Mouse (Mus musculus) adrenal gland, adult 2 months (tissue): ENCODE data around the gene Krtap28-13. TPM values are rescaled to one million over a fixed set of nuclear protein-coding genes. Genes with fewer than 3 reads are reported as not detected.

ENCODE experiments used
- DNase-seq: peaks from one replicate; pipeline ENCODE4 v3.0.0; 2021
- long read RNA-seq: library from polyadenylated mRNA; stranded (forward); transcript quantifications from one replicate; pipeline ENCODE4 v2.0.0, GENCODE M21; 2021
- polyA plus RNA-seq: library from polyadenylated mRNA; depleted of rRNA; stranded (reverse); fragments of >200 nt; gene quantifications from 2 replicates; pipeline ENCODE4 v1.2.3, GENCODE M21; 2012; rRNA removed
- total RNA-seq, 2 experiments: library from RNA; stranded (reverse); gene quantifications; 2 replicates each; pipeline ENCODE4 v1.2.3; 2021

Krtap28-13 gene
- total RNA-seq (not detected), polyA plus RNA-seq (not detected in 2 replicates)
- long read RNA-seq = 0 reads

- DNase-seq = no peak
Observed at GRCm38 (mm10) chr1:83060643-83061042, at the start of gene Krtap28-13. Gene Krtap28-13 (plus strand): TSS chr1:83060930.

DNA sequence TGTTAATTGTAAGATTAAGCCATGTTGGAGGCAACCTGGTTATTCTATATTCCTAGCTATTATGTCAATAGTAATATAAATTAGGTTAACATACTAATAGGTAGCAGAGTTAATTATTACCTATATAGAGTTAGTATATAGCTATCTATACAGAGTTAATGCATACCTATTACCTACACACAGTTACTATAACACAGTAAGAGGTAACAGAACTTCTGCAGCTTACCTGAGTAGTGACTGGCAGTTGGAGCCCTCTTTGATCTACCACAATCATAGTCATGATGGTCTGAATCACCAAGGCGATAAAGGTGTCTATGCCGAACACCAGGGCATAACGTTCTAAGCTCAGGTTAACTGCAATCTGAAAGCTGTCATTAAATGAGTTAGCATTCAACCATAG, 46.3 kb upstream of the Krtap28-13 start:
- no peak for DNase-seq

- no peak for DNase-seq
Observed at GRCm38 (mm10) chr1:83015329-83015879, 45.3 kb upstream of the Krtap28-13 start.

- no peak for DNase-seq
Observed at GRCm38 (mm10) chr1:83016556-83016955, 44.2 kb upstream of the Krtap28-13 start.

DNA sequence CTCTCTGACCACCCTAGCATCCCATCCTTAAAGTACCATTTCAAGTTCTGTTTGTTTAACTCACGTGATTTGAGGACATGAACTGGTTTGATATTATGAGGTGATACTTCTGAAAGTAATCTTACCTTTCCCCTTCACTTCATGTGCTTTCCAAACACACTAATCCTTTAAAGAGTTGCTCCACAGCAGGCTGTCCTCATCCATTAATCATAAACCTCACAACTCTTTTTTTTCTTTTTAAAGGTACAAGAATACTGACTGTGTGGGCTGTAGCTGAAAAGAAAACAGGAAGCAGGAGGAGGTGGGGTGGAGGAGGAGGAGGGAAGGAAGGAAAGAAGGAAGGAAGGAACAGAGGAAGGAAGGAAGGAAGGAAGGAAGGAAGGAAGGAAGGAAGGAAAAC, 28.8 kb upstream of the Krtap28-13 start:
- DNase-seq = no peak

DNA sequence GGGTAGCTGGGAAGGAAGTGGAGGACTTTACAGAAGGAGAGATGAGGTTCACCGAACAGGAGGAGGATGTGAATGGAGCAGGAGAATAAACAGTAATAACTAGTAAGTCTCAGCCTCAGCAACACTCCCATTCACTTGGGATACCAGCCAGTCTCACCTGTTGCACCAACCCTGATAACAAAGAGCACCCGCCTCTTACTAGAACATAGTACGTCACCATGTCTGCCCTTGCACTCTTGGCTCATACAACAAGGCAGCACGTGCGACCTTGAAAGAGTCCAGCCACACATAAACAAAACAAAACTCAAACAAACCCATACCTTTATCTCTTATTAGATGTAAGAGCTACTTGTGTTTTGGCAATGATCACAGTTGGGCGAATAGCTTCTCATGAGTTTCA, 28.2 kb upstream of the Krtap28-13 start:
- DNase-seq = peak; percentile 1

DNA sequence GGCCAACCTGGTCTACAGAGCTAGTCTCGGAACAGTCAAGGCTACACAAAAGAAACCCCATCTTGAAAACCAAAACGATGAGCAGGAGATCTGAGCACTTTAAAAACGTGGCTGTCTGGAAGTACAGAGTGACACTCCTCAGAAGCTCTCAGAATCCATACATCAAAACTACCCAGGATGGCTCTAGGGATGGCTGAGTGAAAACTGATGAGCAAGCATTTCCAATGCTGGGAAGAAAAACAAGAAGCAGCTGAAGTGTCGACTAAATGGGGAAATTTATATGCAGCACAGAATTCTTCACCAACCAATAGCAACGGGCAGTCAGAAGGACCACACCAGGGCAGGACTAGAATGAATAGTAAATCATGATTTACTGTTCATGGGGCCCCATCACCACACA, 26.2 kb upstream of the Krtap28-13 start:
- DNase-seq = no peak

GRCm38 (mm10) chr1:83036892-83037667, 23.6 kb upstream of the Krtap28-13 start:
- DNase-seq = no peak

- peak; percentile 45 for DNase-seq
Observed at GRCm38 (mm10) chr1:83038109-83038672, 22.5 kb upstream of the Krtap28-13 start, which contains the start of gene Slc19a3. Gene Slc19a3 (minus strand): TSS chr1:83038448.

- DNase-seq = no peak
Observed at GRCm38 (mm10) chr1:83039080-83039479, 21.6 kb upstream of the Krtap28-13 start.

GRCm38 (mm10) chr1:83042380-83042779, 18.4 kb upstream of the Krtap28-13 start, which contains the start of gene Krtap28-10:
Gene Krtap28-10 (minus strand): TSS chr1:83042480.
- no peak for DNase-seq

DNA sequence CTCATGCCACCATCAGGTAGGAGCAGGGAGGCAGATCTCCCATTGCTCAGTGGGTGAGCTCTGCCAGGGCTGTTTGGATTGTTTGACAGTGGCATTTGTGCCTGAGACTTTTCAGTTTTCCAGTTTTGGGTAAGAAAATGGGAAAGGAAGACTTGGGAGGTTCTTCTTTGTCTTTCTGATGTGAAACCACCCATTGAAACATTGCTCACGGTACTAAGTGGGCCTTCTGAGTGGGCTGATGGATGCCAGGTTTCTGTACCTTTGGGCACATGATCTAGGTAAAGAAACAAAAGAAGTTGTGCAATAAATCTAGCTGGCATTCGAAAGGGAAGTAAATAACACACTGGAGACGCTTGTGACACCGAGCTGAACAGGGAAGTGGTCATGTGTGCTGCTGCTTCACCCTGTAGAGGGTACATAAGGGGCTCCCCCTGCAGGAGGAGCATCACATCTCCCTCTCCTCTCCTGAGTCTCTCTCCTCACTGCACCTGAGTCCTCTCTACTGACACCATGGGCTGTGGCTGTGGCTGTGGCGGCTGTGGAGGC, 15.8 kb upstream of the Krtap28-13 start, which contains the start of gene Gm47969:
Gm47969 (plus strand) TSS at position 51 of the 546 bp plus-strand sequence.
- no peak for DNase-seq

- DNase-seq = peak; percentile 9
Observed at GRCm38 (mm10) chr1:83058481-83058880, 2.2 kb upstream of the Krtap28-13 start.

DNA sequence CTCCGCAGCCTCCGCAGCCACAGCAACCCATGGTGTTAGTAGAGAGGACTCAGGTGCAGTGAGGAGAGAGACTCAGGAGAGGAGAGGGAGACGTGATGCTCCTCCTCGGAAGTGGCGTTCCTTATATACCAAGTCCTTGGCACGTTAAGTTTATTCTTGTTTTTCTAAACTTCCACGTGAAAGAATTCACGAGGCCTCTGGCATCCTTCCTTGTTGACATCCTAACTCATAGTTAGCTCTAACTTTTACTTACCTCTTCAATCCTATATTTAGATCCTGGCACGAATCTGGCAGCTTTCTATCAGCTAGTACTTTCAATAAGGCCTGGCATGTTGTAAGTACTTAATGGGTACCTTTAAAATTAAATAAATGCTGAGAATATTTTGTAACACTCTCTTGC, 1.5 kb upstream of the Krtap28-13 start, which contains the start of gene A030005K14Rik:
A030005K14Rik (minus strand) TSS at position 101 of the 400 bp plus-strand sequence.
- no peak for DNase-seq

DNA sequence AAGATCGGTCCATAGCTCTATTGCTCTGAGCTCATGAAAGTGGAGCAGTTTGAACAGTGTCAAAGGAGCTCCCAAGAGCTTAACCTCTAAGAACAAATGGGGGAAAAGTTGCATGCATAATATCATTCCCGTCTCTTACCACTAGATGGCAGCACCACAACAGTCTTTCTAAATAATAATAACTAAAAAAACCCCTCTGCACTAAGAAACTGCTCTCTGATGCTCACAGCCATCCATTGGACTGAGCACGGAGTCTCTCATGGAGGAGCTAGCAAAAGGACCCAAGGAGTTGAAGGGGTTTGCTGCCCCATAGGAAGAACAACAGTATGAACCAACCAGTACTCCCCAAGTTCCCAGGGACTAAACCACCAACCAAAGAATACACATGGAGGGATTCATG, 4.1 kb downstream of the Krtap28-13 start:
- no peak for DNase-seq

GRCm38 (mm10) chr1:83066577-83066976, 5.8 kb downstream of the Krtap28-13 start:
- DNase-seq = no peak

DNA sequence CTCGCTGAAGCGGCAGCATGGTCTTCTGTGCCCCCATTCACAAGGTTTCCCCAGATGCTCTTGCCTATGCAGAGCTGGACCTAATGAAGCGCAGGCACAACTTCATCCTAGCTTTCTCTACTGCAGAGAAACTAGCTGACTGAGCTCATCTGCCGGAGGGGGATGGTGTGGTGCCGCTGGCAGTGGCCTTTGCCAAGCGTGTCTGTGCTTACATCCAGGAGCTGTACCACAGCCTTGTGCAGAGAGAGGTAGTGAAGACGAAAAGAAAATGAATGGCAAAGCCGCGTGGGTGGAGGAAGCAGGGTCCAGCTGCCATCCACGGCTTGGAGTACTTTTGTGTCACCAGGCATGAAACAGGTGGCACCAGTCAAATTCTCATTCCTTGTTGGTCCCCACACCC, 6.5 kb downstream of the Krtap28-13 start:
- no peak for DNase-seq

- DNase-seq = no peak
Observed at GRCm38 (mm10) chr1:83075526-83076189, 14.9 kb downstream of the Krtap28-13 start.

GRCm38 (mm10) chr1:83076190-83076917, 15.6 kb downstream of the Krtap28-13 start:
- DNase-seq = peak; percentile 14

DNA sequence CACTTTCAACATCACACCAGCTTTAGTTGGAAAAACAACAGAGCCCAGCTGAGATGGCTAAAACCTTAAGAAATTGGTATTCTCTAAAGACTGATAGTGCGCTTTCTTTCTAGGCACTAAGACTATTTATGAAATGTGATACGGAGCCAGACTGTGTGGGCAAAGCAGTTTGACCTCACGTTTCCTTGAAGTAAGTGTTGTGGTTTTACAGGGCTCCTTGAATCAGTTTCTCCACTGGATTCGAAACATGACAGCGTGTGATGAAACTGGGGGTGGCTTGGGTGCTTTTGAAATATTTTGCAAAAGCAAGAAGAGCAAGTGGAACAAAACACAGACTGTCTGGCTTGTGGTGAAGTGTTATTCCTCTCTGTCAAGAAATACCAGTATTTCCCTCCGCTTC, 16.3 kb downstream of the Krtap28-13 start:
- no peak for DNase-seq

- no peak for DNase-seq
Observed at GRCm38 (mm10) chr1:83084790-83085189, 24.1 kb downstream of the Krtap28-13 start.
